ENCODE assay signal across 26 mouse cellular contexts in the genomic region with DNA sequence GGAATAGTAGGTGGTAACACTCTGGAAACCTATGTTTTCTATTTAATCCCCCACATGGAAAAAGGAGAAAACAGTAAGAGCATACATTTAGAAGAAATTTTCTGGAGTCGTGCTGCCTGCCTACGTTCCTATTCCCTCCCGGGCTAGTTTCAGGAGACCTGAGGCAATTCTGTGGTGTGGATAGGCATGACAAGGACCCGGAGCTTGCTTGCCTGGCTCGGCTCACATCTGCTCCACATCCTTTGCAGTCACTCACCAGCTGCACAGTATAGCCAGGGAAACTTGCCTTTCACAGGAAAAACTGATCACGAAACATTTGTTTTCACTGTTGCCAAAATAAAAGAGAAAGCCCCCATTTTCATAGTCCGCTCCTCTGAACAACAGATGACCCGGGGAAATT.
DNase-seq lines count a peak whose midpoint lies in the region; ATAC-seq and TF ChIP-seq lines count a peak whose summit lies in the region.
"Had no signal": no experiment of that assay in that cellular context is flagged by ENCODE, and none has a peak within 500 bp of the region (broad histone marks: within the 10 kb centered on the region; RNA-seq: fewer than 3 reads in every experiment).

No protein-coding gene starts in this region.

- 74% methylated on average over 8 of the region's 8 CpGs for WGBS in kidney, adult 2 months
- WGBS in embryonic facial prominence, embryonic 15.5 days = 31% methylated on average over 8 of the region's 8 CpGs

- no peaks in the 10 kb centered on the region for H3K9me3 ChIP-seq in embryonic facial prominence, embryonic 15.5 days (replicated peaks)
- H3K9me3 ChIP-seq: forebrain, embryonic 10.5 days; heart, embryonic 10.5 days; heart, embryonic 13.5 days; hindbrain, embryonic 12.5 days; intestine, embryonic 15.5 days had no signal

- H3K27me3 ChIP-seq in kidney, adult 2 months (replicated peaks; ENCODE audit: control insufficient read depth, insufficient read depth, low read length) = no peaks in the 10 kb centered on the region
- no peaks in the 10 kb centered on the region for H3K27me3 ChIP-seq in embryonic facial prominence, embryonic 15.5 days
- H3K27me3 ChIP-seq: heart, embryonic 13.5 days; hindbrain, embryonic 12.5 days; intestine, embryonic 15.5 days had no signal

- no peak overlapping the region for H3K4me3 ChIP-seq in kidney, adult 2 months (ENCODE audit: insufficient read depth, low read depth, low read length)
- H3K4me3 ChIP-seq in embryonic facial prominence, embryonic 15.5 days (replicated peaks) = no peak overlapping the region
- H3K4me3 ChIP-seq: forebrain, embryonic 10.5 days; heart, adult 2 months; heart, embryonic 10.5 days; heart, embryonic 13.5 days; hindbrain, embryonic 12.5 days; intestine, embryonic 15.5 days had no signal

- TF ChIP-seq POLR2A in kidney, adult 2 months (IDR thresholded peaks at IDR 0.05; ENCODE audit: low read depth, low read length) = no peak

- H3K4me2 ChIP-seq in embryonic facial prominence, embryonic 15.5 days (replicated peaks) = peak overlapping the region; percentile 24; the same call in 1 of the 2 replicates
- H3K4me2 ChIP-seq: heart, embryonic 13.5 days; hindbrain, embryonic 12.5 days; intestine, embryonic 15.5 days had no signal

- H3K9ac ChIP-seq in embryonic facial prominence, embryonic 15.5 days = no peak overlapping the region
- H3K9ac ChIP-seq: forebrain, postnatal 0 days; heart, embryonic 13.5 days; hindbrain, embryonic 12.5 days; intestine, embryonic 15.5 days had no signal

- ATAC-seq in frontal cortex, adult (ENCODE audit: low TSS enrichment) = peak; percentile 74
- no peak for ATAC-seq in embryonic facial prominence, embryonic 15.5 days (ENCODE audit: insufficient number of reproducible peaks, low FRiP score, low TSS enrichment, low read depth)
- ATAC-seq: CD4-positive, CD25-positive, alpha-beta regulatory T cell, adult 4 months; forebrain, embryonic 14.5 days; forebrain, postnatal 0 days; hindbrain, embryonic 16.5 days; intestine, embryonic 15.5 days had no signal

- DNase-seq in frontal cortex, postnatal 36 days (ENCODE audit: low spot score in 2 of 2) = no peak
- peak; percentile 2 for DNase-seq in kidney, adult 2 months
- no peak for DNase-seq in kidney, postnatal 14 days
- DNase-seq in neural tube, embryonic 10.5 days (ENCODE audit: extremely low spot score, low spot score) = no peak
- DNase-seq: adrenal gland, adult 2 months; adrenal gland, postnatal 14 days; cerebellum, adult 11 months; cerebellum, adult 2 months; cerebellum, adult 9-11 months; cerebellum, postnatal 25 days; forebrain, postnatal 0 days; gastrocnemius, postnatal 14 days; heart, adult 2 months; heart, postnatal 14 days; kidney, adult 11 months; kidney, adult 9 months had no signal

- TF ChIP-seq CTCF in kidney, adult 2 months (conservative IDR thresholded peaks at IDR 0.05; ENCODE audit: insufficient read depth, insufficient read length, low read depth, low read length) = no peak

- H3K27ac ChIP-seq in kidney, adult 2 months (ENCODE audit: insufficient read depth, low read depth, low read length) = no peak overlapping the region
- H3K27ac ChIP-seq in embryonic facial prominence, embryonic 15.5 days (replicated peaks) = 0 out of 2 replicates have a peak overlapping the region, but pooled peaks have one; percentile 13
- H3K27ac ChIP-seq: forebrain, embryonic 10.5 days; heart, adult 2 months; heart, embryonic 10.5 days; heart, embryonic 13.5 days; hindbrain, embryonic 12.5 days; intestine, embryonic 15.5 days had no signal

- no peaks in the 10 kb centered on the region for H3K4me1 ChIP-seq in kidney, adult 2 months (ENCODE audit: control insufficient read depth, insufficient read depth, low read length)
- H3K4me1 ChIP-seq in embryonic facial prominence, embryonic 15.5 days = 0 out of 2 replicates have a peak, but pooled peaks cover 5% of the 10 kb centered on the region
- H3K4me1 ChIP-seq: heart, embryonic 10.5 days; heart, embryonic 13.5 days; intestine, embryonic 15.5 days had no signal

- no peaks in the 10 kb centered on the region for H3K36me3 ChIP-seq in kidney, adult 2 months (ENCODE audit: control insufficient read depth, insufficient read depth, low read length)
- H3K36me3 ChIP-seq in embryonic facial prominence, embryonic 15.5 days = no peaks in the 10 kb centered on the region
- H3K36me3 ChIP-seq: intestine, embryonic 15.5 days had no signal
